Mouse (Mus musculus): ENCODE measurements around the gene Got1. TPM values are rescaled to one million over a fixed set of nuclear protein-coding genes. Genes with fewer than 3 reads are reported as not detected.
A peak's percentile ranks its signal among the peaks of the same experiment; 100 is the strongest.
"Not testable (repeated sequence)": the region's sequence is repeated elsewhere in the genome, so short reads cannot be mapped to it uniquely, and the experiment has no call there.

The Got1 gene
- total and polyA plus RNA-seq, 2 experiments from 2014 or later = 88.2 to 101 TPM

DNA sequence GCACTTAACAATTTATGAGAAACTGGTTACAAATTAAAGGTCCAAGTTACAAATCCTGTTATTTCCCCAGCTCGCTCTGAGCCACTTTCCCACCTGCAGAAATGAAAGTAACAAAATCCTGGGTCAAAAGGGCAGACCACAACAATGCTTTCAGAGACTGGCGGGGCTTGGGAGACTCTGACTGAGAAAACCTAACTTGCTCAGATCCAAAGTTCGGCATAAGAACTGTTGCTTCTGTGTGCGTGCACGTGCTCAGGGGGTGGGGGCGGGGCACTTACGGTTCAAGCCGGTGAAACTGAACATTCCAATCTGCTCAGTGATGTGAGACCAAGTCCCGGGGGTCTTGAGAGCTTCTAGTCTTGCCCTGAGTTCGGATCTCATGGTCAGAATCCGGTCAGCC lies 21.8 kb downstream of the Got1 start:
- Histone ChIP-seq H3K9ac (no peak overlapping the region), H3K4me1 (ENCODE audit: insufficient read depth) (no peaks in the 10 kb centered on the region), H3K4me2 (ENCODE audit: low read depth) (no peak overlapping the region), H3K27me3 (ENCODE audit: insufficient read depth, low read length) (no peaks in the 10 kb centered on the region), H3K4me3 (ENCODE audit: low read depth, low read length) (no peak overlapping the region), H3K27ac (ENCODE audit: low read depth, low read length) (no peak overlapping the region), H3K9me3 (ENCODE audit: low read length) (no peaks in the 10 kb centered on the region), H3K36me3 (ENCODE audit: insufficient read depth) (peaks cover 44% of the 10 kb centered on the region)
- no peak for ATAC-seq
- DNase-seq = no peak
- no peak for TF ChIP-seq CTCF (IDR thresholded peaks at IDR 0.05; ENCODE audit: low read depth)
- WGBS = 82% methylated on average over 11 of the region's 11 CpGs

DNA sequence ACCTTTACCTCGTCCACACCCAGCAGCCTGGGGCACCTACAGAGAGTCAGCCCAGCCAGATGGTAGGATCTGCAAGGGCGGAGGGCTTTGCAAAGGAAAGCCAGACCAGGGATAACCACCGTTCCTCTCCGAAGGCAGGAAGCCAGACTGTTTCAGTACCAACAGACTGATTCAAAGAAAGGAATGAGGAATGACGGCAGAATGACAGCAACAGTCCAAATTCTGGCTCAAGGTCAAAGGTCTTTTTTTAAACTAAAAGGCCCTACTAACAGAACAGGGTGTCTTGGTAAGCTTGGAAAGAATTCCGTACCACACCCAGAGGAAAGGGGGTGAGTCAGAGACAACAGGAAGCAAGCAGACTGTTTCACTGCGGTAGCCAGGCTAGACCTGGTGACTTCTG lies 25.5 kb downstream of the Got1 start:
- Histone ChIP-seq H3K4me1 (ENCODE audit: insufficient read depth) (no peaks in the 10 kb centered on the region), H3K9me3 (ENCODE audit: low read length) (no peaks in the 10 kb centered on the region), H3K27me3 (ENCODE audit: insufficient read depth, low read length) (no peaks in the 10 kb centered on the region), H3K27ac (ENCODE audit: low read depth, low read length) (no peak overlapping the region), H3K4me3 (ENCODE audit: low read depth, low read length) (no peak overlapping the region), H3K4me2 (ENCODE audit: low read depth) (no peak overlapping the region), H3K9ac (no peak overlapping the region), H3K36me3 (ENCODE audit: insufficient read depth) (peaks cover 24% of the 10 kb centered on the region)
- TF ChIP-seq CTCF (IDR thresholded peaks at IDR 0.05; ENCODE audit: low read depth) = no peak
- ATAC-seq (no peak), DNase-seq (no peak)
- 90% methylated on average over 7 of the region's 7 CpGs for WGBS

DNA sequence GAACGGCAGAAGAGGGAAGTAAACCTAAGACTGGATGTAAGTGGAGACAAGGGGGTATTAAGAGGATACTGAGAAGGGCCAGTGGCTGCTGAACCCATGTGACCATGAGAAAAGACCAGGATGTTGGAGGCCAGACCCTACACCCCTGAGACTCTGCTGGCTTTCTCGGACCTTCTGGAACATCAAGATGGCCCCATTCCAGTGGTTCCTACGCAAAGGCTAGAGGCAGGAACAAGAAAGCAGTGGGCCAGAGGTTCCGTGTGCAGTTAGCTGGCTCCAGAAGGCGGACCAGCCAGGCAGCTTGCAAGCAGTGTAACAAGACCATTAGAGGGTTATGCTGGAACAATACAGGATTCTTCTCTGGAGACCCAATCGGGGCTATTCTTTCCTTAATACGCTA lies 27.0 kb downstream of the Got1 start:
- no peak for TF ChIP-seq CTCF (IDR thresholded peaks at IDR 0.05; ENCODE audit: low read depth)
- WGBS = 84% methylated on average over 7 of the region's 7 CpGs
- Histone ChIP-seq H3K9ac (no peak overlapping the region), H3K9me3 (ENCODE audit: low read length) (no peaks in the 10 kb centered on the region), H3K27me3 (ENCODE audit: insufficient read depth, low read length) (no peaks in the 10 kb centered on the region), H3K4me2 (ENCODE audit: low read depth) (no peak overlapping the region), H3K4me3 (ENCODE audit: low read depth, low read length) (no peak overlapping the region), H3K4me1 (ENCODE audit: insufficient read depth) (no peaks in the 10 kb centered on the region), H3K27ac (ENCODE audit: low read depth, low read length) (no peak overlapping the region), H3K36me3 (ENCODE audit: insufficient read depth) (peaks cover 31% of the 10 kb centered on the region)
- DNase-seq = no peak
- no peak for ATAC-seq

DNA sequence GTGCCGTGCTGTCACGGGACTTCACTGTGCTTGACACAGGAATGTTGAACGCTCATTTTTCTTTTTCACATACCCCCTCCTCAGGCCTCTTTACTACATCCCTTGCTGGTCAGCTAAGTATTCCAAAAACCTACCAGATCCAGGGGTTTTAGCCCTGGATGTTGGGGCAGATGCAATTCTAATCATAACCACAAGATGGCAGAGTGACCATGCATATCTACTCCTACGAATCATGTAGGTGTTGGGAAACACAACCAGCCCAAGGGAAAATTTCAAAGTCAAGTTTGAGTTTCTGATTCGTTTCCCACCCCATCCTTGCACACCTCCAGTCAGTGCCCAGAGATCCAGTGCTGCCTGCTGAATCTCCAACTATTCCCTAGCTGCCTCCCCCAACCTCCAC lies 28.6 kb downstream of the Got1 start:
- ATAC-seq = no peak
- Histone ChIP-seq H3K4me2 (ENCODE audit: low read depth) (no peak overlapping the region), H3K36me3 (ENCODE audit: insufficient read depth) (peaks cover 25% of the 10 kb centered on the region), H3K27me3 (ENCODE audit: insufficient read depth, low read length) (no peaks in the 10 kb centered on the region), H3K4me1 (ENCODE audit: insufficient read depth) (no peaks in the 10 kb centered on the region), H3K4me3 (ENCODE audit: low read depth, low read length) (no peak overlapping the region), H3K27ac (ENCODE audit: low read depth, low read length) (no peak overlapping the region), H3K9ac (no peak overlapping the region), H3K9me3 (ENCODE audit: low read length) (no peaks in the 10 kb centered on the region)
- WGBS = 22% methylated on average over 5 of the region's 5 CpGs
- TF ChIP-seq CTCF (IDR thresholded peaks at IDR 0.05; ENCODE audit: low read depth) = peak; percentile 88
- peak; percentile 79 for DNase-seq

- H3K9ac ChIP-seq = no peak overlapping the region
Observed at GRCm38 (mm10) chr19:43494914-43495313, 29.5 kb downstream of the Got1 start.

DNA sequence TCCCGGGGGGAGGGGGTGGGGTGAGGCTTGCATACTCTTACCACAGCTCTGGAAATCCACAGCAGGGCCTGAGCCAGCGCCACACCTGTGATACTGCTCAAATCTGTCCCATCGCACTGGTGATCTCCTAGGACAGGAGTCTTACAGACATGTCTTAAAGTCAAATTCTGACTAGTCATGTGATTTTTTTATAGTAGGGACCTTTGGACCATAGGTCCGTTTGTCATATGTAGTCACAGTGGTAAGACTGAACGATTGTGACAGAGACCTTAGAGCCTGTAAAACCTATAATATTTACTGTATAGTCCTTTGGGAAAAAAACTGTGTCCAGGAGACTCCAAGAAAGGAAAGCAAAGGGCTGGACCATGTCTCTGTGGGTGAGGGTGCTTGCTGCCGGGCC lies 30.5 kb downstream of the Got1 start:
- ATAC-seq (no peak), DNase-seq (no peak)
- WGBS = 83% methylated on average over 6 of the region's 6 CpGs
- H3K27me3 ChIP-seq (ENCODE audit: insufficient read depth, low read length) = no peaks in the 10 kb centered on the region
- peaks cover 14% of the 10 kb centered on the region; the same call in 1 of the 2 replicates for H3K36me3 ChIP-seq (ENCODE audit: insufficient read depth)
- no peaks in the 10 kb centered on the region for H3K9me3 ChIP-seq (ENCODE audit: low read length)
- H3K27ac ChIP-seq (ENCODE audit: low read depth, low read length) = no peak overlapping the region
- H3K4me3 ChIP-seq (ENCODE audit: low read depth, low read length) = no peak overlapping the region
- no peak overlapping the region for H3K4me2 ChIP-seq (ENCODE audit: low read depth)
- H3K9ac ChIP-seq = no peak overlapping the region
- TF ChIP-seq CTCF (IDR thresholded peaks at IDR 0.05; ENCODE audit: low read depth) = no peak
- no peaks in the 10 kb centered on the region for H3K4me1 ChIP-seq (ENCODE audit: insufficient read depth)

More at GRCm38 (mm10) chr19:43494914-43495313, 29.5 kb downstream of the Got1 start:
- DNase-seq (no peak), ATAC-seq (no peak)
- Histone ChIP-seq H3K9me3 (ENCODE audit: low read length) (no peaks in the 10 kb centered on the region), H3K27me3 (ENCODE audit: insufficient read depth, low read length) (no peaks in the 10 kb centered on the region), H3K4me3 (ENCODE audit: low read depth, low read length) (0 out of 2 replicates have a peak overlapping the region, but pooled peaks have one; percentile 9), H3K36me3 (ENCODE audit: insufficient read depth) (peaks cover 17% of the 10 kb centered on the region), H3K4me2 (ENCODE audit: low read depth) (peak overlapping the region; percentile 44), H3K4me1 (ENCODE audit: insufficient read depth) (no peaks in the 10 kb centered on the region), H3K27ac (ENCODE audit: low read depth, low read length) (no peak overlapping the region)
- no peak for TF ChIP-seq CTCF (IDR thresholded peaks at IDR 0.05; ENCODE audit: low read depth)
- 20% methylated on average over 14 of the region's 14 CpGs for WGBS

DNA sequence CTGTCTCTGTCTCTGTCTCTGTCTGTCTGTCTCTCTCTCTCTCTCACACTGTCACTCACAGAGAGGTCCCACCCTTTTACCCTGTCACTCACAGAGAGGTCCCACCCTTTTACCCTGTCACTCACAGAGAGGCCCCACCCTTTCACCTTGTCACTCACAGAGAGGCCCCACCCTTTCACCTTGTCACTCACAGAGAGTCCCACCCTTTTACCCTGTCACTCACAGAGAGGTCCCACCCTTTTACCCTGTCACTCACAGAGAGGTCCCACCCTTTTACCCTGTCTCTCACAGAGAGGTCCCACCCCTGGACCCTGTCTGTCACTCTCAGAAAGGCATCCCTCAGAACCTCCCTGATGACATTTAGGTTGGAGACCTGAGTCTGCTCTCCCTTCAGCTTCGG lies 31.1 kb downstream of the Got1 start:
- H3K9me3 ChIP-seq (ENCODE audit: low read length); H3K9ac ChIP-seq; H3K4me3 ChIP-seq (ENCODE audit: low read depth, low read length); H3K4me2 ChIP-seq (ENCODE audit: low read depth); H3K4me1 ChIP-seq (ENCODE audit: insufficient read depth); H3K27ac ChIP-seq (ENCODE audit: low read depth, low read length); DNase-seq; ATAC-seq; H3K27me3 ChIP-seq (ENCODE audit: insufficient read depth, low read length): not testable (repeated sequence)
- H3K36me3 ChIP-seq (ENCODE audit: insufficient read depth) = peaks cover 14% of the 10 kb centered on the region; the same call in 1 of the 2 replicates
- 79% methylated on average over 1 of the region's 1 CpGs for WGBS

- H3K9ac ChIP-seq = no peak overlapping the region
- H3K36me3 ChIP-seq (ENCODE audit: insufficient read depth) = peaks cover 7% of the 10 kb centered on the region; the same call in 1 of the 2 replicates
- H3K4me2 ChIP-seq (ENCODE audit: low read depth) = no peak overlapping the region
- H3K4me1 ChIP-seq (ENCODE audit: insufficient read depth) = no peaks in the 10 kb centered on the region
- ATAC-seq (no peak), DNase-seq (no peak)
- no peaks in the 10 kb centered on the region for H3K9me3 ChIP-seq (ENCODE audit: low read length)
- H3K27me3 ChIP-seq (ENCODE audit: insufficient read depth, low read length) = no peaks in the 10 kb centered on the region
- 44% methylated on average over 3 of the region's 3 CpGs for WGBS
- peak; percentile 69 for TF ChIP-seq CTCF (IDR thresholded peaks at IDR 0.05; ENCODE audit: low read depth)
- H3K4me3 ChIP-seq (ENCODE audit: low read depth, low read length) = no peak overlapping the region
- no peak overlapping the region for H3K27ac ChIP-seq (ENCODE audit: low read depth, low read length)
Observed at GRCm38 (mm10) chr19:43487429-43487828, 37.0 kb downstream of the Got1 start.

All from forebrain, postnatal 0 days (tissue).